ENCODE assay signal across 9 mouse cellular contexts in genomic region chr1:172204033-172204813, GRCm38 (mm10). TPM values are rescaled to one million over a fixed set of nuclear protein-coding genes. Genes with fewer than 3 reads are reported as not detected.
A peak's percentile ranks its signal among the peaks of the same experiment; 100 is the strongest.
DNase-seq lines count a peak whose midpoint lies in the region; ATAC-seq and TF ChIP-seq lines count a peak whose summit lies in the region.
"Had no signal": no experiment of that assay in that cellular context is flagged by ENCODE, and none has a peak within 500 bp of the region (broad histone marks: within the 10 kb centered on the region; RNA-seq: fewer than 3 reads in every experiment).

No protein-coding gene starts in this region.

- peaks cover 58% of the 10 kb centered on the region for H3K4me1 ChIP-seq in intestine, embryonic 14.5 days (replicated peaks; ENCODE audit: control insufficient read depth, insufficient read depth, low read length)
- H3K4me1 ChIP-seq in intestine, postnatal 0 days (replicated peaks; ENCODE audit: control insufficient read depth, insufficient read depth, low read length) = no peaks in the 10 kb centered on the region
- H3K4me1 ChIP-seq in hindbrain, embryonic 11.5 days (replicated peaks; ENCODE audit: control insufficient read depth, insufficient read depth, low read length) = peaks cover 37% of the 10 kb centered on the region
- peaks cover 75% of the 10 kb centered on the region for H3K4me1 ChIP-seq in midbrain, embryonic 15.5 days

- H3K9me3 ChIP-seq in intestine, embryonic 14.5 days (ENCODE audit: control insufficient read depth, low read length) = no peaks in the 10 kb centered on the region
- H3K9me3 ChIP-seq in intestine, postnatal 0 days (ENCODE audit: control insufficient read depth) = no peaks in the 10 kb centered on the region
- H3K9me3 ChIP-seq in hindbrain, embryonic 11.5 days (ENCODE audit: control insufficient read depth, low read length) = no peaks in the 10 kb centered on the region
- no peaks in the 10 kb centered on the region for H3K9me3 ChIP-seq in midbrain, embryonic 15.5 days
- H3K9me3 ChIP-seq: G1E had no signal

- no peak for ATAC-seq in intestine, embryonic 14.5 days (replicated peaks; ENCODE audit: low FRiP score, low TSS enrichment, low read depth)
- no peak for ATAC-seq in intestine, postnatal 0 days
- ATAC-seq in hindbrain, embryonic 11.5 days (ENCODE audit: low FRiP score) = no peak
- ATAC-seq in midbrain, embryonic 15.5 days (replicated peaks) = no peak

- TF ChIP-seq CTCF in intestine, postnatal 0 days (IDR thresholded peaks at IDR 0.05; ENCODE audit: low read depth) = no peak

- no peak for DNase-seq in intestine, embryonic 14.5 days (ENCODE audit: low spot score)
- DNase-seq in embryo, embryonic 10 days (ENCODE audit: low spot score) = peak; percentile 46
- no peak for DNase-seq in hindbrain, embryonic 11.5 days (ENCODE audit: low spot score)
- DNase-seq in left cerebral cortex, adult 8-10 months (ENCODE audit: low spot score in 2 of 2) = no peak
- no peak for DNase-seq in gastrocnemius, postnatal 10 days
- no peak for DNase-seq in right cerebral cortex, postnatal 14 days

- WGBS in intestine, embryonic 14.5 days = 33% methylated on average over 9 of the region's 9 CpGs
- WGBS in intestine, postnatal 0 days = 36% methylated on average over 9 of the region's 9 CpGs
- WGBS in hindbrain, embryonic 11.5 days = 14% methylated on average over 9 of the region's 9 CpGs
- 2% methylated on average over 9 of the region's 9 CpGs for WGBS in midbrain, embryonic 15.5 days

- H3K4me2 ChIP-seq in intestine, embryonic 14.5 days (ENCODE audit: low read length) = peak overlapping the region; percentile 67; the same call in 1 of the 2 replicates
- H3K4me2 ChIP-seq in intestine, postnatal 0 days (replicated peaks; ENCODE audit: low read depth) = no peak overlapping the region; the same call in 1 of the 2 replicates
- peak overlapping the region; percentile 47 for H3K4me2 ChIP-seq in hindbrain, embryonic 11.5 days (replicated peaks; ENCODE audit: low read depth, low read length)
- peak overlapping the region; percentile 83 for H3K4me2 ChIP-seq in midbrain, embryonic 15.5 days

- peaks cover 27% of the 10 kb centered on the region for H3K36me3 ChIP-seq in intestine, embryonic 14.5 days (ENCODE audit: control insufficient read depth, insufficient read depth, low read length)
- H3K36me3 ChIP-seq in intestine, postnatal 0 days (ENCODE audit: control insufficient read depth, insufficient read depth) = peaks cover 14% of the 10 kb centered on the region
- H3K36me3 ChIP-seq in hindbrain, embryonic 11.5 days (ENCODE audit: control insufficient read depth, insufficient read depth, low read length) = 0 out of 2 replicates have a peak, but pooled peaks cover 2% of the 10 kb centered on the region
- H3K36me3 ChIP-seq in midbrain, embryonic 15.5 days (replicated peaks) = no peaks in the 10 kb centered on the region

- no peaks in the 10 kb centered on the region for H3K27me3 ChIP-seq in intestine, embryonic 14.5 days (replicated peaks; ENCODE audit: control insufficient read depth, insufficient read depth, low read length)
- H3K27me3 ChIP-seq in intestine, postnatal 0 days (replicated peaks; ENCODE audit: control insufficient read depth, insufficient read depth, low read length) = no peaks in the 10 kb centered on the region
- H3K27me3 ChIP-seq in hindbrain, embryonic 11.5 days (ENCODE audit: control insufficient read depth, insufficient read depth, low read length) = no peaks in the 10 kb centered on the region
- H3K27me3 ChIP-seq in midbrain, embryonic 15.5 days (replicated peaks) = no peaks in the 10 kb centered on the region

- no peak overlapping the region for H3K9ac ChIP-seq in intestine, embryonic 14.5 days (ENCODE audit: low read length)
- H3K9ac ChIP-seq in intestine, postnatal 0 days (ENCODE audit: low read depth, low read length) = no peak overlapping the region
- peak overlapping the region; percentile 92 for H3K9ac ChIP-seq in hindbrain, embryonic 11.5 days (ENCODE audit: low read depth, low read length)
- peak overlapping the region; percentile 97 for H3K9ac ChIP-seq in midbrain, embryonic 15.5 days

- H3K27ac ChIP-seq in intestine, embryonic 14.5 days (ENCODE audit: low read depth) = peak overlapping the region; percentile 14; the same call in 1 of the 2 replicates
- H3K27ac ChIP-seq in intestine, postnatal 0 days (ENCODE audit: low read depth, low read length) = no peak overlapping the region
- H3K27ac ChIP-seq in hindbrain, embryonic 11.5 days (ENCODE audit: low read depth, low read length) = peak overlapping the region; percentile 94
- H3K27ac ChIP-seq in midbrain, embryonic 15.5 days = peak overlapping the region; percentile 96

- no peak overlapping the region for H3K4me3 ChIP-seq in intestine, embryonic 14.5 days (ENCODE audit: low read depth, low read length)
- H3K4me3 ChIP-seq in intestine, postnatal 0 days (ENCODE audit: low read depth, low read length) = no peak overlapping the region
- peak overlapping the region; percentile 84 for H3K4me3 ChIP-seq in hindbrain, embryonic 11.5 days (ENCODE audit: low read depth, low read length)
- peak overlapping the region; percentile 89 for H3K4me3 ChIP-seq in midbrain, embryonic 15.5 days

RNA-seq across cellular contexts. Expression of gene Pea15a, which starts 2.4 kb away (rescaled TPM):
- polyA plus RNA-seq in intestine, embryonic 14.5 days (2014; fragmentation: Nextera tagmentation; extraction: Ambion mirVana) = 87.4 and 93.1 TPM in 2 replicates
- polyA plus RNA-seq in intestine, postnatal 0 days (2015; fragmentation: Nextera tagmentation; extraction: Ambion mirVana) = 44.5 and 44.9 TPM in 2 replicates
- 283 and 321 TPM in 2 replicates for polyA plus RNA-seq in hindbrain, embryonic 11.5 days (2014; fragmentation: Nextera tagmentation; extraction: Ambion mirVana)
- polyA plus RNA-seq in midbrain, embryonic 15.5 days (2015; fragmentation: Nextera tagmentation; extraction: Ambion mirVana) = 437 and 473 TPM in 2 replicates
- total RNA-seq in left cerebral cortex, adult 8-10 months (2022) = 100 to 1,000 TPM; 409 to 452 (median 428) TPM
- 10 to 100 TPM; 72.5 to 82.1 TPM for total RNA-seq in gastrocnemius, postnatal 10 days (2021)

RNA-seq across cellular contexts. Expression of gene Casq1, which starts 15.4 kb away (rescaled TPM):
- 19.1 and 20.4 TPM in 2 replicates for polyA plus RNA-seq in intestine, embryonic 14.5 days (2014; fragmentation: Nextera tagmentation; extraction: Ambion mirVana)
- polyA plus RNA-seq in intestine, postnatal 0 days (2015; fragmentation: Nextera tagmentation; extraction: Ambion mirVana) = 21.5 and 22.8 TPM in 2 replicates
- 1.4 and 2.5 TPM in 2 replicates for polyA plus RNA-seq in hindbrain, embryonic 11.5 days (2014; fragmentation: Nextera tagmentation; extraction: Ambion mirVana)
- polyA plus RNA-seq in midbrain, embryonic 15.5 days (2015; fragmentation: Nextera tagmentation; extraction: Ambion mirVana) = 1.7 and 2.7 TPM in 2 replicates
- 1 to 10 TPM in 3 of 4 experiments, under 1 TPM in 1; 0.79 to 3.1 (median 2.0) TPM for total RNA-seq in left cerebral cortex, adult 8-10 months (2022)
- 1,000 to 10,000 TPM; 4,961 to 5,359 TPM for total RNA-seq in gastrocnemius, postnatal 10 days (2021)
- total RNA-seq: G1E had no signal
- polyA plus RNA-seq: G1E had no signal

RNA-seq across cellular contexts. Expression of gene Atp1a4, which starts 54.0 kb away (rescaled TPM):
- polyA plus RNA-seq in intestine, embryonic 14.5 days (2014; fragmentation: Nextera tagmentation; extraction: Ambion mirVana) = not detected in 2 replicates
- polyA plus RNA-seq in intestine, postnatal 0 days (2015; fragmentation: Nextera tagmentation; extraction: Ambion mirVana) = not detected in 2 replicates
- 0.06 TPM in 1 of 2 replicates, not detected in the other for polyA plus RNA-seq in hindbrain, embryonic 11.5 days (2014; fragmentation: Nextera tagmentation; extraction: Ambion mirVana)
- polyA plus RNA-seq in midbrain, embryonic 15.5 days (2015; fragmentation: Nextera tagmentation; extraction: Ambion mirVana) = 0.05 TPM in 1 of 2 replicates, not detected in the other
- not detected for total RNA-seq in left cerebral cortex, adult 8-10 months (2022)
- total RNA-seq in gastrocnemius, postnatal 10 days (2021) = under 1 TPM; 0.61 to 0.66 TPM
- polyA plus RNA-seq: G1E had no signal

RNA-seq across cellular contexts. Expression of gene Dcaf8, which starts 56.3 kb away (rescaled TPM):
- polyA plus RNA-seq in intestine, embryonic 14.5 days (2014; fragmentation: Nextera tagmentation; extraction: Ambion mirVana) = 102 and 114 TPM in 2 replicates
- 48.6 and 50.8 TPM in 2 replicates for polyA plus RNA-seq in intestine, postnatal 0 days (2015; fragmentation: Nextera tagmentation; extraction: Ambion mirVana)
- polyA plus RNA-seq in hindbrain, embryonic 11.5 days (2014; fragmentation: Nextera tagmentation; extraction: Ambion mirVana) = 87.8 and 96.0 TPM in 2 replicates
- polyA plus RNA-seq in midbrain, embryonic 15.5 days (2015; fragmentation: Nextera tagmentation; extraction: Ambion mirVana) = 93.0 and 94.7 TPM in 2 replicates
- 100 to 1,000 TPM; 118 to 125 (median 119) TPM for total RNA-seq in left cerebral cortex, adult 8-10 months (2022)
- total RNA-seq in gastrocnemius, postnatal 10 days (2021) = 100 to 1,000 TPM; 132 to 146 TPM

RNA-seq across cellular contexts. Expression of gene Igsf8, which starts 57.2 kb away (rescaled TPM):
- 47.6 and 48.5 TPM in 2 replicates for polyA plus RNA-seq in intestine, embryonic 14.5 days (2014; fragmentation: Nextera tagmentation; extraction: Ambion mirVana)
- polyA plus RNA-seq in intestine, postnatal 0 days (2015; fragmentation: Nextera tagmentation; extraction: Ambion mirVana) = 17.7 and 17.8 TPM in 2 replicates
- 123 and 136 TPM in 2 replicates for polyA plus RNA-seq in hindbrain, embryonic 11.5 days (2014; fragmentation: Nextera tagmentation; extraction: Ambion mirVana)
- 66.2 and 77.2 TPM in 2 replicates for polyA plus RNA-seq in midbrain, embryonic 15.5 days (2015; fragmentation: Nextera tagmentation; extraction: Ambion mirVana)
- 100 to 1,000 TPM; 256 to 294 (median 274) TPM for total RNA-seq in left cerebral cortex, adult 8-10 months (2022)
- 10 to 100 TPM; 15.4 to 19.1 TPM for total RNA-seq in gastrocnemius, postnatal 10 days (2021)

Comparison
In these comparisons a context has a peak if more than half of its experiments do, and no peak if none do; other contexts are left out.
1. H3K4me3 ChIP-seq: peak in hindbrain, embryonic 11.5 days (single experiment) and midbrain, embryonic 15.5 days (single experiment); none in intestine, embryonic 14.5 days (single experiment) and intestine, postnatal 0 days (single experiment).
2. H3K9ac ChIP-seq: peak in hindbrain, embryonic 11.5 days (single experiment) and midbrain, embryonic 15.5 days (single experiment); none in intestine, embryonic 14.5 days (single experiment) and intestine, postnatal 0 days (single experiment).